Mouse (Mus musculus): ENCODE data around the gene Baz2b. TPM values are rescaled to one million over a fixed set of nuclear protein-coding genes. Genes with fewer than 3 reads are reported as not detected.

Baz2b gene
- polyA plus RNA-seq, 1 experiment = 276 TPM

GRCm38 (mm10) chr2:59970511-59970910 is 239.1 kb downstream of the Baz2b start:
- no peaks in the 10 kb centered on the region for H3K4me1 ChIP-seq (ENCODE audit: control insufficient read depth, insufficient read depth, low read length)

GRCm38 (mm10) chr2:59969099-59969498 is 240.5 kb downstream of the Baz2b start:
- Histone ChIP-seq H3K27ac (ENCODE audit: insufficient read depth, low read depth, low read length) (no peak overlapping the region), H3K4me1 (ENCODE audit: control insufficient read depth, insufficient read depth, low read length) (no peaks in the 10 kb centered on the region), H3K4me3 (ENCODE audit: insufficient read depth, low read depth, low read length) (no peak overlapping the region)
- WGBS = 83% methylated on average over 10 of the region's 10 CpGs
- no peak for TF ChIP-seq POLR2A (IDR thresholded peaks at IDR 0.05; ENCODE audit: insufficient read depth, low read depth, low read length)
- TF ChIP-seq CTCF (IDR thresholded peaks at IDR 0.05; ENCODE audit: insufficient read depth, low read depth, low read length) = no peak

More at GRCm38 (mm10) chr2:59970511-59970910, 239.1 kb downstream of the Baz2b start:
- H3K4me3 ChIP-seq (ENCODE audit: insufficient read depth, low read depth, low read length) = no peak overlapping the region
- TF ChIP-seq CTCF (IDR thresholded peaks at IDR 0.05; ENCODE audit: insufficient read depth, low read depth, low read length) (no peak), POLR2A (IDR thresholded peaks at IDR 0.05; ENCODE audit: insufficient read depth, low read depth, low read length) (no peak)
- H3K27ac ChIP-seq (ENCODE audit: insufficient read depth, low read depth, low read length) = no peak overlapping the region
- WGBS = 82% methylated on average over 9 of the region's 9 CpGs

DNA sequence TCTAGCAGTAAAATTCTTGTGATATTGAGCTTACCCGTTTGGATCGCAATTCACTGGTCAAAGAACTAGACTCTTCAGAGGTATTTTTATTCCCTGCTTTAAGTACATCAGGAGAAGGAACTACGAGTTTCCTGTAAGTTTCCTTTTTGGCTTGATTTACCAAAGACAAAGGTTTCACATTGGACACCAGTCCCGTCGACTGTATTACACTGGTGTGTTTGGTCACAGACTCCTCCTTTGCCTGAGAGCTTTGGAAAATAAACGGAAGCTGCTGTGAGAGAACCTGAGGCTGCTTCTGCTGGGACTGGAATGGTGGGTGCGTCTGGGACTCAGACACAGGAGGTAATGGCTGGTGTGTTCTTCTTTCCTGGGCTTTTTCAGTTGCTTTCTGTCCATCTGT is 241.0 kb downstream of the Baz2b start:
- 84% methylated on average over 7 of the region's 7 CpGs for WGBS
- TF ChIP-seq POLR2A (IDR thresholded peaks at IDR 0.05; ENCODE audit: insufficient read depth, low read depth, low read length) (no peak), CTCF (IDR thresholded peaks at IDR 0.05; ENCODE audit: insufficient read depth, low read depth, low read length) (no peak)
- H3K27ac ChIP-seq (ENCODE audit: insufficient read depth, low read depth, low read length) = no peak overlapping the region
- no peaks in the 10 kb centered on the region for H3K4me1 ChIP-seq (ENCODE audit: control insufficient read depth, insufficient read depth, low read length)
- no peak overlapping the region for H3K4me3 ChIP-seq (ENCODE audit: insufficient read depth, low read depth, low read length)

- H3K4me1 ChIP-seq (ENCODE audit: control insufficient read depth, insufficient read depth, low read length) = no peaks in the 10 kb centered on the region
- H3K27ac ChIP-seq (ENCODE audit: insufficient read depth, low read depth, low read length) = no peak overlapping the region
- TF ChIP-seq CTCF (IDR thresholded peaks at IDR 0.05; ENCODE audit: insufficient read depth, low read depth, low read length) (no peak), POLR2A (IDR thresholded peaks at IDR 0.05; ENCODE audit: insufficient read depth, low read depth, low read length) (no peak)
- no peak overlapping the region for H3K4me3 ChIP-seq (ENCODE audit: insufficient read depth, low read depth, low read length)
- WGBS = 82% methylated on average over 6 of the region's 6 CpGs
These were observed 243.2 kb downstream of the Baz2b start for GRCm38 (mm10) chr2:59966454-59966853.

DNA sequence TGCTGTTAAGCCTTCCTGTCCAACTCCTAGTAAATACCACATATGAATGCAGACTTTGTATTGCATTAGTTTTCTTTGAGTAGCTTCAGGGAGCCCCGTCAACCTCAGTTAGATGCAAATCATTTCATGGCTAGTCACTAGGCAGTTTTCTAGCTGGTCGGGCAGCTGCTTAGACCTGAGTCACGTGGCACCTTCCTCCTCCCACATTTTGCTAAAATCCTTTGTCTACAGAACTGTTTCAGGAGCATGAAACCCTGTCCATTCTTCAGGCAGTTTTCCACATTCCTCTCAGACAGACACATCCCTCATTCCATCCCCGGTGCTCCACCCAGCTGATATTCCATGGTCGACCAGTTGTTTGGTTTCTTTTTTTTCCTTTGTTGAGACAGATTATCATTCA is 246.6 kb downstream of the Baz2b start:
- TF ChIP-seq POLR2A (IDR thresholded peaks at IDR 0.05; ENCODE audit: insufficient read depth, low read depth, low read length) (no peak), CTCF (IDR thresholded peaks at IDR 0.05; ENCODE audit: insufficient read depth, low read depth, low read length) (no peak)
- Histone ChIP-seq H3K4me1 (ENCODE audit: control insufficient read depth, insufficient read depth, low read length) (no peaks in the 10 kb centered on the region), H3K4me3 (ENCODE audit: insufficient read depth, low read depth, low read length) (no peak overlapping the region), H3K27ac (ENCODE audit: insufficient read depth, low read depth, low read length) (no peak overlapping the region)
- 69% methylated on average over 5 of the region's 5 CpGs for WGBS

GRCm38 (mm10) chr2:59962579-59962978 is 247.1 kb downstream of the Baz2b start:
- no peaks in the 10 kb centered on the region for H3K4me1 ChIP-seq (ENCODE audit: control insufficient read depth, insufficient read depth, low read length)
- no peak for TF ChIP-seq POLR2A (IDR thresholded peaks at IDR 0.05; ENCODE audit: insufficient read depth, low read depth, low read length)
- TF ChIP-seq CTCF (IDR thresholded peaks at IDR 0.05; ENCODE audit: insufficient read depth, low read depth, low read length) = no peak
- 93% methylated on average over 4 of the region's 4 CpGs for WGBS
- H3K27ac ChIP-seq (ENCODE audit: insufficient read depth, low read depth, low read length) = no peak overlapping the region
- no peak overlapping the region for H3K4me3 ChIP-seq (ENCODE audit: insufficient read depth, low read depth, low read length)

DNA sequence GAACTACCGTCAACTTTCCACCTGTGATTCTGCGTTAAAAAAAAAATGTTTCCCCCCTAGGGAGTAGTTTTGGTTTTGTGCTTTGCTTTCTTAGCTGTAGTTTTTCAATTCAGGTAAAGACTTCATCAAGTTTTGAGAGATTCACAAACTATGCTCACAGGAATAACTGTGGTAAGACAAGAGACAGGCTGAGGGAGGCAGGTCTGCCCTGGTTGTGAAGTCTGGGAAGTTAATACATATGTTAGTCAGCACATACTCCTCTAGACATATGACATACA is 249.2 kb downstream of the Baz2b start:
- WGBS = 92% methylated on average over 2 of the region's 2 CpGs
- no peak overlapping the region for H3K4me3 ChIP-seq (ENCODE audit: insufficient read depth, low read depth, low read length)
- H3K4me1 ChIP-seq (ENCODE audit: control insufficient read depth, insufficient read depth, low read length) = no peaks in the 10 kb centered on the region
- no peak overlapping the region for H3K27ac ChIP-seq (ENCODE audit: insufficient read depth, low read depth, low read length)
- no peak for TF ChIP-seq POLR2A (IDR thresholded peaks at IDR 0.05; ENCODE audit: insufficient read depth, low read depth, low read length)
- TF ChIP-seq CTCF (IDR thresholded peaks at IDR 0.05; ENCODE audit: insufficient read depth, low read depth, low read length) = no peak

DNA sequence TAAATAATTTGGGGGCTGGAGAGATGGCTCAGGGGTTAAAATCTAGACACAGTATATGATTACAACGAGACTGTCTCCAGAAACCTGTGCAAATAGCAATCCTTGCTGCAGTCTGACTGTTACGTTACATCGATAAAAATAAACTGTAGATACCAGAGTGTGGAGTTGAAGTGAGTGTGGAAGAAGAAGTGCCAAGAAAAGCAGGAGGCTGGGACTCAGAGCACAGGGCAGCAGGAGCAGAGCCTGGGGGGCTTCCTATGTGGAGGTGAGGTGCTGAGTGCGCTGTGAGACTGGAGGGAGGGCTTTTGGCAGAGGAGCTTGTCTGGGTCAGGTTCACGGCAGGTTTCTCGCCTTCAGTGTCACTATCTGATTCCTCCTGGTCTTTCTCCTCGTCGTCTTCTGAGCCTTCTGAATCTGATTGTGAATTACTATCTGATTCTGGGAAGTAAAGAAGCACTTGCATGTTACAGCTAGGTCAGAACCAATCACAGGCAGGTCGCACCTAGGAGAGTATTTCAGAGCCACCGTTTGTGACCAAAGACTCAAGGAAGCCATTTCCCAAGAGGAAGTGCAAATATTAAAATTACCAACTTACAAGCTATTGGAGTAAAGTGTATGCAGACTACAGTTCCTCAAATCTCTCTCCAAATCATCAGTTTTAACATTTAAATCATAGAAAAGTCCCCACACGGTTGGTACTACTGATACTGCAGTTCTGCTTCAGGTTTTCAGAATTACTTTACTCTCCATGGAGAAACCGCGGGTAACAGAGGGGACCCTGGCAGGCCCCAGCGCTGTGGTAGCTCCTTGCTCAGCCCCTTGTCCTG is 249.8 kb downstream of the Baz2b start:
- no peak overlapping the region for H3K4me3 ChIP-seq (ENCODE audit: insufficient read depth, low read depth, low read length)
- H3K27ac ChIP-seq (ENCODE audit: insufficient read depth, low read depth, low read length) = no peak overlapping the region
- no peaks in the 10 kb centered on the region for H3K4me1 ChIP-seq (ENCODE audit: control insufficient read depth, insufficient read depth, low read length)
- WGBS = 88% methylated on average over 14 of the region's 14 CpGs
- TF ChIP-seq CTCF (IDR thresholded peaks at IDR 0.05; ENCODE audit: insufficient read depth, low read depth, low read length) = no peak
- no peak for TF ChIP-seq POLR2A (IDR thresholded peaks at IDR 0.05; ENCODE audit: insufficient read depth, low read depth, low read length)

DNA sequence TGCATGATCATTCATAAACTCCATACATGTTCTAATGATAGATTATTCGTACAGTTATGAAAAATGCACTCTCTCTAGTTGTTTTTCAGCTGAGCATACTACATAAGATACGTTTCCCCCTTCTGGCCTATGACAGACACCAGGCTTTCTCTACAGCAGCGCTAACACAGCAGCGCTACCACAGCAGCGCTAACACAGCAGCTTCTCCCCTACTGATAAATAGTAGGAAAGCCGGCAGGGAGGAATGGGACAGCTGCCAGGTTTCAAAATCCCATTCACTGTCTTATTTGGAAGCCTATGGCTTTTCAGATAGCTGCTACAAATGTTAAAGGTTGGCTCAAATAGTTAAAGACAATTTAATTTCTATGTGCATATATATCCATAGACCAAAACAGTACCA is 251.1 kb downstream of the Baz2b start:
- Histone ChIP-seq H3K27ac (ENCODE audit: insufficient read depth, low read depth, low read length) (no peak overlapping the region), H3K4me1 (ENCODE audit: control insufficient read depth, insufficient read depth, low read length) (no peaks in the 10 kb centered on the region), H3K4me3 (ENCODE audit: insufficient read depth, low read depth, low read length) (no peak overlapping the region)
- TF ChIP-seq CTCF (IDR thresholded peaks at IDR 0.05; ENCODE audit: insufficient read depth, low read depth, low read length) (no peak), POLR2A (IDR thresholded peaks at IDR 0.05; ENCODE audit: insufficient read depth, low read depth, low read length) (no peak)
- WGBS = 61% methylated on average over 6 of the region's 6 CpGs
